Mouse (Mus musculus): ENCODE measurements at regions not wholly inside any gene's neighbourhood (a gene's known extent, or its start where the extent isn't known, plus 50 kb on each side); places are given as distances from the start of the nearest gene placed in this dataset.

DNA sequence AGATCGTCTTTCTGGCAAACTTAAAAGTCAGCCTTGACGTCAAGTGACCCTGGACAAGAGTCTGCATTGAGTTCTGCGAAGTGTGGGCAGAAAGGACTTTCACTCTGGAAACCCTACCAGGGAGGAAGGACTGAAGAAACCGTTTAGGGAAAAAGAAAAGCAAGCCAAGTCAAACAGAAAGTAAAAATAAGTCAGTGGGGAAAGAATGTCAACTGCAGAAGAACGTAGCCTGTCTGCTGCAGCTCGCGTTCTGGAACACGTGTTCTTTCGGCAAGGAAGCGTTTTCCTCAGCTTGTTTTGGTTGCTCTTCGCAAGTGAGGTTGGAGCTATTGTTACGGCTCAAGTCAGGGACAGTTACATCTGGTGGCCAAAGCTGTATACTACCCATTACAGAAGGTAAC, 147.1 kb upstream of the Klf6 start:
- no peak for TF ChIP-seq POLR2A (IDR thresholded peaks at IDR 0.05; ENCODE audit: extremely low read depth, insufficient read depth, low read length)
- no peak for TF ChIP-seq CTCF (IDR thresholded peaks at IDR 0.05; ENCODE audit: extremely low read depth, insufficient read depth, low read length)
- Histone ChIP-seq H3K4me3 (ENCODE audit: insufficient read depth, low read length) (peak overlapping the region; percentile 25), H3K27ac (ENCODE audit: insufficient read depth, low read length) (no peak overlapping the region), H3K4me1 (ENCODE audit: control insufficient read depth, insufficient read depth, low read length) (no peaks in the 10 kb centered on the region)

DNA sequence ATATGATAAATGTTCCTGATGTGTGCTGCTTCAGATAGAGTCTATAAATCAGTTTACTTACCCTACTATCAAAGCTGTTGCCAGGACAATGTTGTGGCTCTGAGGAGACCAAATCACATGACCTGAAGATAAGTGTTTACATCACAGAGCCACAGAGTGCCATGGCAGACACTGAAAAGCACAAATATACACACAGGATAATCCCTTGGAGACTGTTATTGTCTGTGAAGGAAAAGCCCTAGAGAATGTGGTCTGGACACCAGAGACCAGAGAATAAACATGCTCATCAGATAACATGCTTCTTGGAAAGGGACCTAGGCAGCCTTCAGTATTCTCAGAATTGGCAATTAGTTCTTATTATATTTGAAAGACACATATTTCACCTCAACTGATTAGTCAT, 146.5 kb upstream of the Klf6 start:
- H3K27ac ChIP-seq (ENCODE audit: insufficient read depth, low read length) = no peak overlapping the region
- TF ChIP-seq POLR2A (IDR thresholded peaks at IDR 0.05; ENCODE audit: extremely low read depth, insufficient read depth, low read length) (no peak), CTCF (IDR thresholded peaks at IDR 0.05; ENCODE audit: extremely low read depth, insufficient read depth, low read length) (no peak)
- no peak overlapping the region; the same call in 1 of the 2 replicates for H3K4me3 ChIP-seq (ENCODE audit: insufficient read depth, low read length)
- no peaks in the 10 kb centered on the region for H3K4me1 ChIP-seq (ENCODE audit: control insufficient read depth, insufficient read depth, low read length)

DNA sequence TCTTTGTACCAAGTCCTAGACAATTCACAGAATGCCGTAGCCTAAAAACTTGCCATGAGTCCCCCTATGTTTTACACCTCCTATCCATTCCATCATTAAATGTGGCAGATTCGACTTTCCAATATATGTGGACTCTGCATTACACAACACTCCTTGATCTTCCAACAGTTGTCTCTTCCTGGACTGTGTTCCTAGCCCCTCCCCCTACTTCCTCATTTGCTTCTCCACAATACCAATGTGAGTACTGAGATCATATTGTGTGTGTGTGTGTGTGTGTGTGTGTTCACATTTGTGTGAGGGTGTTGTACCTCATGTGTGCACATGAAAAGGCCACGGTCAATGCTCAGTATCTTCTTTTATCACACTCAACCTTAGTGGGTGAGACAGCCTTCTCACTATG, 144.5 kb upstream of the Klf6 start:
- TF ChIP-seq POLR2A (IDR thresholded peaks at IDR 0.05; ENCODE audit: extremely low read depth, insufficient read depth, low read length) (no peak), CTCF (IDR thresholded peaks at IDR 0.05; ENCODE audit: extremely low read depth, insufficient read depth, low read length) (no peak)
- no peak overlapping the region for H3K4me3 ChIP-seq (ENCODE audit: insufficient read depth, low read length)
- H3K4me1 ChIP-seq (ENCODE audit: control insufficient read depth, insufficient read depth, low read length) = no peaks in the 10 kb centered on the region
- no peak overlapping the region for H3K27ac ChIP-seq (ENCODE audit: insufficient read depth, low read length)

DNA sequence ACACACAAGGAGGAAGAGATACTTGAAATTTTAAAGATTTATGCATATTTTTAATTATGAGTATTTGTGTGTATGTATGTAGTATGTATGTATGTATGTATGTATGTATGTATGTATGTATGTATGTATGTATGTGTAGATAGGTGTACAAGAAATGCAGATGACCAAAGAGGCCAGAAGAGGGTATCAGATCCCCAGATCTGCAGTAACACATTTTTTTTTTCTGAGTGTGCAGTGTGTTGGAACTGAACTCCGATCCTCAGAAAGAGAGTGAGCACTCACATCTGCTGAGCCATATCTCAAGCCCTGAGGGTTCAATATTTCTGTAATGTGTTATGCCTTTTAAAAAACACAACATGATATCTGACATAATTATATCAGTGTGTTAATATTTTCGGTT, 138.0 kb upstream of the Klf6 start:
- no peak overlapping the region for H3K4me3 ChIP-seq (ENCODE audit: insufficient read depth, low read length)
- H3K4me1 ChIP-seq (ENCODE audit: control insufficient read depth, insufficient read depth, low read length) = no peaks in the 10 kb centered on the region
- TF ChIP-seq CTCF (IDR thresholded peaks at IDR 0.05; ENCODE audit: extremely low read depth, insufficient read depth, low read length) (no peak), POLR2A (IDR thresholded peaks at IDR 0.05; ENCODE audit: extremely low read depth, insufficient read depth, low read length) (no peak)
- no peak overlapping the region for H3K27ac ChIP-seq (ENCODE audit: insufficient read depth, low read length)

DNA sequence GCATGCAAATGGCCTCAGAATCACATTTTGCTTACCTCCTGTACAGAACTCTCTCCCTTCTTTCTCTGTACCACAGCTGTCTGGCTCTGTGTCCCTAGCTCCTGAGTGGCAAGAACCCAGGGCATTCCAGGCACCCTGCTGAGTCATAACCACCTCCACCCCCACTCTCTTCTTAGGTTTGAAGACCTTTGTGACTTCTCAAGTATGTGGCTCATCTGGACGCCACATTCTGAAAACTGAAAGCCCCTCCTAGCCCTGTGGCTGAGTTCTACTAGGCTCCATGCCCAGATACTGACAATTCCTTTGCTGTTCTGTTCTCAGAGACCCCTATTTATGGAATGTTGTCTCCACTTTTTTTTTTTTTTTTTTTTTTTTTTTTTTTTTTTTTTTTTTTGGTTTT, 136.9 kb upstream of the Klf6 start:
- Histone ChIP-seq H3K4me3 (ENCODE audit: insufficient read depth, low read length) (no peak overlapping the region), H3K27ac (ENCODE audit: insufficient read depth, low read length) (no peak overlapping the region), H3K4me1 (ENCODE audit: control insufficient read depth, insufficient read depth, low read length) (no peaks in the 10 kb centered on the region; the same call in 1 of the 2 replicates)
- TF ChIP-seq POLR2A (IDR thresholded peaks at IDR 0.05; ENCODE audit: extremely low read depth, insufficient read depth, low read length) (no peak), CTCF (IDR thresholded peaks at IDR 0.05; ENCODE audit: extremely low read depth, insufficient read depth, low read length) (no peak)

DNA sequence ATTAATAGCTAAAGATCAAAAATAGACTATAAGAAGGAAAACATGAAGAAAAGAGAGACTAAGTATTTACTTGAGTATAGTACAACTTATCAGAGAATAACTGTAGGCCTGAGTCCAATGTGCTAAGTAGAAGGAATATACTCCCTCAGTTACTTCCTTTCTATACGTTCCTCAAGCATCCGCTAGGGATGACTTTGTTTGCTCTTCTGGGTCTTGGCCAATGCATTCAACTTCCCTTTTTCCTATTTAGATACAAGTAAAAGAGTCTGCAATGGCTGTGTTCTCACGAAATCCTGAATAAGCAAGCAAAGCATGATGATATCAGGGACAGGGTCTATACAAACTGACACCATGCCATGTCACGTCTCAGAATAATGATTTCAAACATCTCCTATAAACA, 135.3 kb upstream of the Klf6 start:
- Histone ChIP-seq H3K4me1 (ENCODE audit: control insufficient read depth, insufficient read depth, low read length) (no peaks in the 10 kb centered on the region; the same call in 1 of the 2 replicates), H3K4me3 (ENCODE audit: insufficient read depth, low read length) (no peak overlapping the region), H3K27ac (ENCODE audit: insufficient read depth, low read length) (no peak overlapping the region)
- no peak for TF ChIP-seq CTCF (IDR thresholded peaks at IDR 0.05; ENCODE audit: extremely low read depth, insufficient read depth, low read length)
- no peak for TF ChIP-seq POLR2A (IDR thresholded peaks at IDR 0.05; ENCODE audit: extremely low read depth, insufficient read depth, low read length)

DNA sequence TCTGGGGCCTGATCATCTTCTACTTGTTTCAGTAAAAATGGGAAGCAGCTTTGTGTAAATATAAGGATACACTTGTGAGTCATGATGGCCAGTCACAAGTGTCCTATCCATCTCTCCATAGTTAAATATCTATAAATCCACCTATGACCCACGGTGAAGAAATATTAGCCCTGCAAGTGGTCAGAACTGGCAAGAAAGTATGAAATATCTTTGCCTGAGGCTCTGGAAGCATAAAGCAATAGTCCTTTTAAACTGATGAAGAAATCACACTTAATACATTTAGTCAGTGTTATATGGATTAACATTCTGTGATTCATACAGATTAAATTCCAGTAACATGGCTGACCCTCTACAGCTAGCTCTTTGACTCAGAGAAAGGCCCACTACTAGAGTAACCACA, 134.8 kb upstream of the Klf6 start:
- TF ChIP-seq CTCF (IDR thresholded peaks at IDR 0.05; ENCODE audit: extremely low read depth, insufficient read depth, low read length) (no peak), POLR2A (IDR thresholded peaks at IDR 0.05; ENCODE audit: extremely low read depth, insufficient read depth, low read length) (no peak)
- no peaks in the 10 kb centered on the region; the same call in 1 of the 2 replicates for H3K4me1 ChIP-seq (ENCODE audit: control insufficient read depth, insufficient read depth, low read length)
- no peak overlapping the region for H3K27ac ChIP-seq (ENCODE audit: insufficient read depth, low read length)
- H3K4me3 ChIP-seq (ENCODE audit: insufficient read depth, low read length) = no peak overlapping the region

DNA sequence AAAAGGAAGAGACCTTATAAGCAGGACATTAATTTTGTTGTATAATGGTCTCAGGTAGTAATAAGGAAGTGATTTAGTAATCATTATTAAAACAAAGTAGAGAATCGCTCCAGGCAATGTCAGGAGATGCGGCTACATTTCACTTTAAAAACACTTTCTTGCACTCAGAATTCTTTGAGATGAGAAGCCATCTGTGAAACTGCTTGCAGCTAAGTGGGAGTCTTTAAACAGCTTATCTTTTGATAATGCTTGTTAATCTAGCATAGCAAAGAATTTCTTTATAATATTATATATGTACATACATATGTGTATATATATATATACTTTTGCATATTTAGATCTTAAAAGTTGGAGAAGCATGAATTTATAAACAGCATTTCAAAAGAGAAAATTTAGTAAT, 133.1 kb upstream of the Klf6 start:
- no peak overlapping the region for H3K27ac ChIP-seq (ENCODE audit: insufficient read depth, low read length)
- no peak for TF ChIP-seq POLR2A (IDR thresholded peaks at IDR 0.05; ENCODE audit: extremely low read depth, insufficient read depth, low read length)
- no peak for TF ChIP-seq CTCF (IDR thresholded peaks at IDR 0.05; ENCODE audit: extremely low read depth, insufficient read depth, low read length)
- no peak overlapping the region for H3K4me3 ChIP-seq (ENCODE audit: insufficient read depth, low read length)
- no peaks in the 10 kb centered on the region; the same call in 1 of the 2 replicates for H3K4me1 ChIP-seq (ENCODE audit: control insufficient read depth, insufficient read depth, low read length)

DNA sequence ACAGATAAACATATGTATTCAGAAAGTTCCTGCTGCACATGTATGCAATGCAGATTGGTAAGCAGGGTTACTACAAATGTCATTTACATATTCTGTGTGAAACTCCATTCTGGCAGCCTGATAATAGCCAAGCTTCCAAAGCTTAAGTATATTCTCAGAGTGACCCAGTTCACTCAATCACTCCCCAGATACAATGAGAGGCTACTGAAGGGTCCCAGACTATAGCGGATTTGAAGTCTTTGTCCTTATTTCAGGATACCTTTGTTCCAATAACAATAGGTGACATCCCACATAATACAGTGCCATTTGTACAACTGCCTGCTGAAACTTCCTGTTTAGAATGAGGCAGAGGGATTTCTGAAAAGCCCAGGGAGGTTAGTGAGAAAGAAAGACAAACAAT, 132.5 kb upstream of the Klf6 start:
- TF ChIP-seq CTCF (IDR thresholded peaks at IDR 0.05; ENCODE audit: extremely low read depth, insufficient read depth, low read length) (no peak), POLR2A (IDR thresholded peaks at IDR 0.05; ENCODE audit: extremely low read depth, insufficient read depth, low read length) (no peak)
- Histone ChIP-seq H3K27ac (ENCODE audit: insufficient read depth, low read length) (no peak overlapping the region), H3K4me3 (ENCODE audit: insufficient read depth, low read length) (no peak overlapping the region), H3K4me1 (ENCODE audit: control insufficient read depth, insufficient read depth, low read length) (no peaks in the 10 kb centered on the region; the same call in 1 of the 2 replicates)

DNA sequence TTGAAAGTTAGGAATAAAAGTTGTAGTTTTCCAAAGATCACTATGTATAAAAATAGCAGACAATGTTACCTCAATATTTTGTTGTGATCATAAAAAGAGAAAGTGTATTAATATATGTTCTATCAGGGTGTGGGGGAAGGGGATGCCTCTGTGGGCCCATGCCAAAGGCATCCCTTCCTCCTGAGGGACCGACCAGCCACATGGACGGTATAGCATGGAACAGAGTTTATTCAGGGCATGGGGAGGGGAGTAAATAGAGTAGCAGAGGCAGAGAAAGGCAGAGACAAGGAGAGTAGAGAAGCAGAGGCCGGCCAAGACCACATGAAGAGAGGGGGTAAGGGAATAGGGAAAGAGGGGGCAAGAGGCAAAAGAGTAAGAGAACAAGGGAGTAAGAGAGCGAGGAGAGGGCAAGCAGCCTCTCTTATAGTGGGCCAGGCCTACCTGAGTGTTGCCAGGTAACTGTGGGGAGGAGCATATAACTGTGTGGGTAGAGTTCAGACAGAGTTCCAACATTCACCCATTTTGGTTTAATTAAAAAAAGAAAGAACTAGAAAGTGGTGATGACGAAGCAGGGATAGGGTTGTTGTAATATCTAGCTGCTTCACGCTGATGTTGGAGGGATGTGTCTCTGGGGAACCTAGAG, 131.7 kb upstream of the Klf6 start:
- no peak overlapping the region for H3K4me3 ChIP-seq (ENCODE audit: insufficient read depth, low read length)
- no peaks in the 10 kb centered on the region; the same call in 1 of the 2 replicates for H3K4me1 ChIP-seq (ENCODE audit: control insufficient read depth, insufficient read depth, low read length)
- no peak overlapping the region for H3K27ac ChIP-seq (ENCODE audit: insufficient read depth, low read length)
- TF ChIP-seq POLR2A (IDR thresholded peaks at IDR 0.05; ENCODE audit: extremely low read depth, insufficient read depth, low read length) (no peak), CTCF (IDR thresholded peaks at IDR 0.05; ENCODE audit: extremely low read depth, insufficient read depth, low read length) (no peak)
